Mouse (Mus musculus): ENCODE measurements around the gene Plac8. TPM values are rescaled to one million over a fixed set of nuclear protein-coding genes. Genes with fewer than 3 reads are reported as not detected.

Gene Plac8
- total and polyA plus RNA-seq, 3 experiments = 4.9 to 10.6 TPM; not detected in 1

DNA sequence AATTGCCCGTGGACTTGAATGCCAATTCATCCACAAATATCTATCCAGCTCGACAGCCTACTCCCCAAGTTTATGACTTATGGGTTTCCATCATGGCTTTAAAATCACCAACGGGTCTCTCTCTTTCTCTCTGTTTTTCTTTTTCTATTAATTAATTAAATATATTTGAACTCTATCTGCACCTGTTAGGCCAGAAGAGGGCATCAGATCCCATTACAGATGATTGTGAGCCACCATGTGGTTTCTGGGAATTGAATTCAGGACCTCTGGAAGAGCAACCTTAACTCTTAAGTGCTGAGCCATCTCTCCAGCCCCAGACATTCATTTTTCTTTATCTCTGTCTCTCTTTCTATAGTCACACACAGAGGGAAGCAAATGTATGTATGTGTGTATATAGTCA lies 13.3 kb downstream of the Plac8 start:
- Histone ChIP-seq H3K79me2 (ENCODE audit: control insufficient read depth, insufficient read depth, low read length, poor library complexity) (no peaks in the 10 kb centered on the region), H3K9ac (ENCODE audit: control insufficient read depth, low read depth, low read length, poor library complexity, severe bottlenecking) (no peak overlapping the region), H3K4me1 (ENCODE audit: control insufficient read depth in 1 of 2, insufficient read depth in 2 of 2, low read length in 2 of 2) (peaks cover 2 to 8% of the 10 kb centered on the region in 2 experiments; a peak in 3 of 4 replicates), H3K36me3 (ENCODE audit: control insufficient read depth in 1 of 2, insufficient read depth in 2 of 2, low read length in 2 of 2) (peaks cover 0 to 12% of the 10 kb centered on the region in 2 experiments; a peak in 2 of 4 replicates), H3K4me3 (ENCODE audit: control insufficient read depth in 1 of 2, insufficient read depth in 1 of 2, low read depth in 2 of 2, low read length in 2 of 2) (no peak overlapping the region), H3K27me3 (ENCODE audit: control insufficient read depth in 1 of 2, insufficient read depth in 2 of 2, low read length in 2 of 2) (no peaks in the 10 kb centered on the region), H3K27ac (ENCODE audit: control insufficient read depth, low read depth, low read length) (no peak overlapping the region), H3K9me3 (replicated peaks; ENCODE audit: insufficient read depth, low read length) (no peaks in the 10 kb centered on the region)
- TF ChIP-seq UBTF (IDR thresholded peaks at IDR 0.05; ENCODE audit: borderline replicate concordance, insufficient read depth, low read depth, low read length) = no peak
- no peak for TF ChIP-seq TCF12 (IDR thresholded peaks at IDR 0.05; ENCODE audit: low read depth, low read length)
- no peak for TF ChIP-seq GABPA (IDR thresholded peaks at IDR 0.05; ENCODE audit: low read depth, low read length)
- no peak for TF ChIP-seq GATA1 (IDR thresholded peaks at IDR 0.05; ENCODE audit: low read depth, low read length)
- no peak for TF ChIP-seq NELFE (IDR thresholded peaks at IDR 0.05; ENCODE audit: low read depth, low read length)
- TF ChIP-seq CTCF (IDR thresholded peaks at IDR 0.05 in 2 of 3, conservative IDR thresholded peaks at IDR 0.05 in 1 of 3; ENCODE audit: control insufficient read depth in 1 of 3, insufficient read depth in 1 of 3, low read depth in 2 of 3, low read length in 3 of 3, poor library complexity in 1 of 3, severe bottlenecking in 1 of 3) = peak in 1 of 3 experiments; percentile 49; a peak in 2 of 6 replicates
- TF ChIP-seq ZMIZ1 (IDR thresholded peaks at IDR 0.05; ENCODE audit: low read depth, low read length) = no peak
- TF ChIP-seq RAD21 (IDR thresholded peaks at IDR 0.05; ENCODE audit: low read depth, low read length) = peak; percentile 49
- TF ChIP-seq ZC3H11A (IDR thresholded peaks at IDR 0.05; ENCODE audit: low read depth, low read length) = peak; percentile 66
- no peak for TF ChIP-seq USF2 (IDR thresholded peaks at IDR 0.05; ENCODE audit: borderline replicate concordance in 1 of 2, insufficient read depth in 1 of 2, low read depth in 1 of 2, low read length in 2 of 2)
- no peak for TF ChIP-seq HCFC1 (IDR thresholded peaks at IDR 0.05; ENCODE audit: low read depth, low read length)
- no peak for TF ChIP-seq SIN3A (IDR thresholded peaks at IDR 0.05; ENCODE audit: low read length)
- no peak for TF ChIP-seq POLR2A (IDR thresholded peaks at IDR 0.05; ENCODE audit: control insufficient read depth in 1 of 2, insufficient read depth in 1 of 2, low read depth in 1 of 2, low read length in 2 of 2, poor library complexity in 1 of 2)
- TF ChIP-seq TBP (IDR thresholded peaks at IDR 0.05; ENCODE audit: low read depth, low read length) = no peak
- TF ChIP-seq MAX (IDR thresholded peaks at IDR 0.05; ENCODE audit: low read length) = no peak
- TF ChIP-seq SMC3 (IDR thresholded peaks at IDR 0.05; ENCODE audit: low read depth, low read length) = peak; percentile 68
- peak; percentile 64; the same call in 1 of the 2 replicates for TF ChIP-seq MYC (IDR thresholded peaks at IDR 0.05; ENCODE audit: low read depth, low read length)
- no peak for TF ChIP-seq MYB (IDR thresholded peaks at IDR 0.05; ENCODE audit: low read depth, low read length)
- no peak for TF ChIP-seq KAT2A (conservative IDR thresholded peaks at IDR 0.05; ENCODE audit: low read depth, low read length)
- no peak for TF ChIP-seq ZNF384 (IDR thresholded peaks at IDR 0.05; ENCODE audit: low read depth, low read length)
- no peak for TF ChIP-seq ETS1 (IDR thresholded peaks at IDR 0.05; ENCODE audit: low read depth, low read length)
- TF ChIP-seq MXI1 (IDR thresholded peaks at IDR 0.05; ENCODE audit: low read depth, low read length) = no peak
- no peak for TF ChIP-seq JUND (IDR thresholded peaks at IDR 0.05; ENCODE audit: low read depth, low read length)
- TF ChIP-seq BHLHE40 (IDR thresholded peaks at IDR 0.05; ENCODE audit: borderline replicate concordance, low read depth, low read length) = no peak
- DNase-seq (ENCODE audit: low read depth, low spot score) = no peak
